Mouse (Mus musculus): ENCODE measurements around the gene Gpatch4.

DNA sequence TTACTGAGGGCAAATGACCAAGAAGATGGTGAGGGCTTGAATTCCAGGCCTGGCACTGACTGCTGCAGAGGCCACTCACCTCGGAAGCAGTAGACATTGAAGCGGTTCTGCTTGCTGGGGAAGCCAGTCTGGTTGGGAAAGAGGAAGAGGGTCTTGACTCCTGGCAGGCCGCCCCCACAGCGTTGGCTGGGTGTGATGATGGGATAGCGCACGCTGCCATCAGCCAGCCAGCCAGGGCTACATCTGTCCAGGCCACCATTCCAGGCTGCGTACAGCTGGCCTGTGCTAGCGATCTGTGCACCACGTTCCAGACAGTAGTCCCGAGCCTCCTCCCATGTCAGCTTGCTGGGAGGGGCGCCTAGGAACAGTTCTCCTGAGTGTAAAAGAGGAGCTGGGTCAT lies 47.6 kb upstream of the Gpatch4 start:
- TF ChIP-seq CTCF (IDR thresholded peaks at IDR 0.05; ENCODE audit: extremely low read depth, insufficient read length, insufficient replicate concordance, low read depth, low read length) (no peak), POLR2A (IDR thresholded peaks at IDR 0.05; ENCODE audit: low read depth, low read length) (no peak)

Data from small intestine, adult 2 months (tissue).